ENCODE assay signal across 16 mouse cellular contexts in the genomic region with DNA sequence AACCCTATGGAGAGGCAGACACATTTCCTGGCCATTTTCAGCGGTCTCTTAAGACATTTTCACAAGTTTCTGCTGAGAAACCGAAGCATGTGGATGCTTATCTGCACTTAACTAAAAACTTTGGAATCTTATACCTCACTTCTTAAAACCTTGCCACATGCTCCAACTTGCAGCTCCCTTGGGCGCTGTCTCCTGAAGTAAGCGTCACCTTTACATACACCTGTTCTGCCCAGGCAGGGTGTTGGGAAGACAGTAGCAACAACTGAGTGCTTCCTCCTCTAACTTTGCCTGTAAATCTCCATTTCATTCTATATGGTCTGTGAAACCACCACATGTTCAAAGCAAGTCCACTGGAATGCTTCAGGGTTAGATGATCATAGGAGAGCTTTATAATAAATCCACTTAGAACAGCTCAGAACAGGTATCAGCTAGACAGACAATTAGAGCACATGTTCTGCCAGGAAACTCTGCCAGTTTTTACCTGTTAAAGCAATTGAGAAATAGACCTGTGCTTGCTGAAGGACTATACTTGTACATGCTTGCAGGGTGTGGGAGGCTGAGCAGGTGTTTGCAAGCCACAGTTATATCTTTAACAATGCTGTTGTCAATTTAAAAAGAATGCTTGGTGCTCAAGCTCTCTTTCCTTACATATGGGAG.
A peak's percentile ranks its signal among the peaks of the same experiment; 100 is the strongest.
DNase-seq lines count a peak whose midpoint lies in the region; ATAC-seq and TF ChIP-seq lines count a peak whose summit lies in the region.
"Had no signal": no experiment of that assay in that cellular context is flagged by ENCODE, and none has a peak within 500 bp of the region (broad histone marks: within the 10 kb centered on the region; RNA-seq: fewer than 3 reads in every experiment).

No protein-coding gene starts in this region.

- ATAC-seq in intestine, embryonic 14.5 days (replicated peaks; ENCODE audit: low FRiP score, low TSS enrichment, low read depth) = no peak
- no peak for ATAC-seq in intestine, embryonic 16.5 days
- no peak for ATAC-seq in lung, postnatal 0 days
- peak; percentile 14; the same call in 1 of the 2 replicates for ATAC-seq in stomach, embryonic 15.5 days (ENCODE audit: insufficient read depth, low FRiP score, low read depth)
- ATAC-seq in forebrain, postnatal 0 days = no peak
- ATAC-seq: midbrain, embryonic 16.5 days had no signal

- no peaks in the 10 kb centered on the region for H3K9me3 ChIP-seq in intestine, embryonic 14.5 days (ENCODE audit: control insufficient read depth, low read length)
- no peaks in the 10 kb centered on the region for H3K9me3 ChIP-seq in intestine, embryonic 16.5 days (ENCODE audit: control insufficient read depth, low read length)
- no peaks in the 10 kb centered on the region for H3K9me3 ChIP-seq in lung, postnatal 0 days (ENCODE audit: low read length)
- no peaks in the 10 kb centered on the region for H3K9me3 ChIP-seq in stomach, embryonic 15.5 days
- no peaks in the 10 kb centered on the region for H3K9me3 ChIP-seq in forebrain, postnatal 0 days (ENCODE audit: low read length)
- H3K9me3 ChIP-seq: hindbrain, embryonic 15.5 days had no signal

- no peaks in the 10 kb centered on the region for H3K27me3 ChIP-seq in intestine, embryonic 14.5 days (replicated peaks; ENCODE audit: control insufficient read depth, insufficient read depth, low read length)
- no peaks in the 10 kb centered on the region for H3K27me3 ChIP-seq in intestine, embryonic 16.5 days (replicated peaks; ENCODE audit: control insufficient read depth, insufficient read depth, low read length)
- H3K27me3 ChIP-seq in lung, postnatal 0 days (replicated peaks; ENCODE audit: insufficient read depth, low read length) = no peaks in the 10 kb centered on the region
- H3K27me3 ChIP-seq in stomach, embryonic 15.5 days (replicated peaks) = no peaks in the 10 kb centered on the region
- no peaks in the 10 kb centered on the region for H3K27me3 ChIP-seq in forebrain, postnatal 0 days (ENCODE audit: insufficient read depth, low read length)
- H3K27me3 ChIP-seq: hindbrain, embryonic 15.5 days had no signal

- no peaks in the 10 kb centered on the region for H3K36me3 ChIP-seq in intestine, embryonic 14.5 days (ENCODE audit: control insufficient read depth, insufficient read depth, low read length)
- H3K36me3 ChIP-seq in intestine, embryonic 16.5 days (ENCODE audit: control insufficient read depth, insufficient read depth, low read length) = no peaks in the 10 kb centered on the region
- no peaks in the 10 kb centered on the region for H3K36me3 ChIP-seq in lung, postnatal 0 days (ENCODE audit: insufficient read depth, low read length)
- H3K36me3 ChIP-seq in stomach, embryonic 15.5 days = no peaks in the 10 kb centered on the region
- no peaks in the 10 kb centered on the region for H3K36me3 ChIP-seq in forebrain, postnatal 0 days (ENCODE audit: insufficient read depth)
- H3K36me3 ChIP-seq: hindbrain, embryonic 15.5 days had no signal

- H3K27ac ChIP-seq in intestine, embryonic 14.5 days (ENCODE audit: low read depth) = no peak overlapping the region
- no peak overlapping the region for H3K27ac ChIP-seq in intestine, embryonic 16.5 days (ENCODE audit: low read length)
- H3K27ac ChIP-seq in lung, postnatal 0 days (ENCODE audit: low read length) = no peak overlapping the region
- peak overlapping the region; percentile 73 for H3K27ac ChIP-seq in stomach, embryonic 15.5 days
- H3K27ac ChIP-seq in forebrain, postnatal 0 days (ENCODE audit: low read depth, low read length) = no peak overlapping the region
- H3K27ac ChIP-seq: hindbrain, embryonic 15.5 days; macrophage had no signal

- peak overlapping the region; percentile 11; the same call in 1 of the 2 replicates for H3K4me2 ChIP-seq in intestine, embryonic 14.5 days (ENCODE audit: low read length)
- H3K4me2 ChIP-seq in intestine, embryonic 16.5 days (ENCODE audit: low read depth, low read length) = no peak overlapping the region
- H3K4me2 ChIP-seq in lung, postnatal 0 days (replicated peaks; ENCODE audit: low read depth, low read length) = peak overlapping the region; percentile 4; the same call in 1 of the 2 replicates
- H3K4me2 ChIP-seq in stomach, embryonic 15.5 days = 0 out of 2 replicates have a peak overlapping the region, but pooled peaks have one; percentile 17
- no peak overlapping the region for H3K4me2 ChIP-seq in forebrain, postnatal 0 days (ENCODE audit: low read depth)
- H3K4me2 ChIP-seq: hindbrain, embryonic 15.5 days; liver, embryonic 11.5 days had no signal

- TF ChIP-seq EP300 in lung, postnatal 0 days (IDR thresholded peaks at IDR 0.05) = no peak

- H3K9ac ChIP-seq in intestine, embryonic 14.5 days (ENCODE audit: low read length) = no peak overlapping the region
- no peak overlapping the region for H3K9ac ChIP-seq in intestine, embryonic 16.5 days (ENCODE audit: low read depth, low read length)
- no peak overlapping the region for H3K9ac ChIP-seq in lung, postnatal 0 days (replicated peaks; ENCODE audit: low read depth)
- H3K9ac ChIP-seq in stomach, embryonic 15.5 days = no peak overlapping the region
- no peak overlapping the region for H3K9ac ChIP-seq in forebrain, postnatal 0 days
- H3K9ac ChIP-seq: hindbrain, embryonic 15.5 days had no signal

- H3K4me3 ChIP-seq in intestine, embryonic 14.5 days (ENCODE audit: low read depth, low read length) = no peak overlapping the region
- H3K4me3 ChIP-seq in intestine, embryonic 16.5 days (ENCODE audit: low read length) = no peak overlapping the region
- no peak overlapping the region for H3K4me3 ChIP-seq in lung, postnatal 0 days (ENCODE audit: low read depth, low read length)
- no peak overlapping the region for H3K4me3 ChIP-seq in stomach, embryonic 15.5 days (replicated peaks)
- no peak overlapping the region for H3K4me3 ChIP-seq in forebrain, postnatal 0 days (ENCODE audit: low read depth, low read length)
- H3K4me3 ChIP-seq: hindbrain, embryonic 15.5 days had no signal

- H3K4me1 ChIP-seq in intestine, embryonic 14.5 days (replicated peaks; ENCODE audit: control insufficient read depth, insufficient read depth, low read length) = peaks cover 18% of the 10 kb centered on the region
- H3K4me1 ChIP-seq in intestine, embryonic 16.5 days (ENCODE audit: control insufficient read depth, insufficient read depth, low read length) = peaks cover 8% of the 10 kb centered on the region; the same call in 1 of the 2 replicates
- no peaks in the 10 kb centered on the region for H3K4me1 ChIP-seq in lung, postnatal 0 days (ENCODE audit: insufficient read depth, low read depth, low read length)
- H3K4me1 ChIP-seq in stomach, embryonic 15.5 days = no peaks in the 10 kb centered on the region
- no peaks in the 10 kb centered on the region for H3K4me1 ChIP-seq in forebrain, postnatal 0 days (ENCODE audit: insufficient read depth)
- H3K4me1 ChIP-seq: hindbrain, embryonic 15.5 days had no signal

- TF ChIP-seq CTCF in lung, postnatal 0 days (IDR thresholded peaks at IDR 0.05) = no peak
- no peak for TF ChIP-seq CTCF in forebrain, postnatal 0 days (IDR thresholded peaks at IDR 0.05; ENCODE audit: low read depth)

- no peak for DNase-seq in intestine, embryonic 14.5 days (ENCODE audit: low spot score)
- peak; percentile 13 for DNase-seq in lung, postnatal 0 days (ENCODE audit: low spot score)
- no peak for DNase-seq in lung, postnatal 10 days
- DNase-seq in fat pad, adult 2 months (ENCODE audit: extremely low read depth, low read depth, low spot score) = peak; percentile 92
- DNase-seq in thymus, postnatal 10 days (ENCODE audit: low spot score in 2 of 2) = no peak
- no peak for DNase-seq in forebrain, postnatal 0 days
- DNase-seq: adrenal gland, adult 8-10 months; cerebellum, adult 9-10 months; kidney, postnatal 36 days; layer of hippocampus, postnatal 36 days had no signal

- 55% methylated on average over 4 of the region's 4 CpGs for WGBS in intestine, embryonic 14.5 days
- 57% methylated on average over 4 of the region's 4 CpGs for WGBS in intestine, embryonic 16.5 days
- WGBS in lung, postnatal 0 days = 50% methylated on average over 4 of the region's 4 CpGs
- 55% methylated on average over 4 of the region's 4 CpGs for WGBS in stomach, embryonic 15.5 days
- WGBS in forebrain, postnatal 0 days = 83% methylated on average over 4 of the region's 4 CpGs

Comparison
In these comparisons a context has a peak if more than half of its experiments do, and no peak if none do; other contexts are left out.
1. DNase-seq: peak in lung, postnatal 0 days (single experiment) and fat pad, adult 2 months (single experiment); none in intestine, embryonic 14.5 days (single experiment), lung, postnatal 10 days (single experiment), thymus, postnatal 10 days (0 of 2) and forebrain, postnatal 0 days (single experiment).
2. H3K4me2 ChIP-seq: peak in intestine, embryonic 14.5 days (single experiment), lung, postnatal 0 days (single experiment) and stomach, embryonic 15.5 days (single experiment); none in intestine, embryonic 16.5 days (single experiment) and forebrain, postnatal 0 days (single experiment).